Mouse (Mus musculus): ENCODE measurements around the gene Ttyh3. TPM values are rescaled to one million over a fixed set of nuclear protein-coding genes. Genes with fewer than 3 reads are reported as not detected.

The Ttyh3 gene
- 17.0 and 24.3 TPM in 2 replicates for polyA plus RNA-seq (2015; fragmentation: Nextera tagmentation; extraction: Ambion mirVana)

GRCm38 (mm10) chr5:140648519-140649100 lies at the start of gene Ttyh3:
Gene Ttyh3, minus strand, starts transcription at chr5:140649031.
- peak; percentile 45 for ATAC-seq
- H3K36me3 ChIP-seq (ENCODE audit: control insufficient read depth, insufficient read depth, low read length), result no peaks in the 10 kb centered on the region
- H3K4me3 ChIP-seq (ENCODE audit: low read length), result peak within 1 kb of the TSS; percentile 96
- WGBS, result under 1% methylated on average over 56 of the region's 62 CpGs
- H3K27me3 ChIP-seq (replicated peaks; ENCODE audit: control insufficient read depth, insufficient read depth, low read length), result no peaks in the 10 kb centered on the region
- peaks cover 53% of the 10 kb centered on the region for H3K4me1 ChIP-seq (ENCODE audit: control insufficient read depth, insufficient read depth, low read length)
- H3K9ac ChIP-seq (ENCODE audit: low read depth, low read length), result peak within 1 kb of the TSS; percentile 99
- no peaks in the 10 kb centered on the region for H3K9me3 ChIP-seq (ENCODE audit: control insufficient read depth, low read length)
- peak within 1 kb of the TSS; percentile 82 for H3K4me2 ChIP-seq (ENCODE audit: low read depth, low read length)
- peak within 1 kb of the TSS; percentile 85 for H3K27ac ChIP-seq (ENCODE audit: low read length)

- WGBS, result 67% methylated on average over 7 of the region's 7 CpGs
- no peaks in the 10 kb centered on the region for H3K9me3 ChIP-seq (ENCODE audit: control insufficient read depth, low read length)
- H3K27ac ChIP-seq (ENCODE audit: low read length), result peak overlapping the region; percentile 33; the same call in 1 of the 2 replicates
- H3K27me3 ChIP-seq (replicated peaks; ENCODE audit: control insufficient read depth, insufficient read depth, low read length), result no peaks in the 10 kb centered on the region
- no peak overlapping the region for H3K4me3 ChIP-seq (ENCODE audit: low read length)
- H3K9ac ChIP-seq (ENCODE audit: low read depth, low read length), result no peak overlapping the region
- ATAC-seq, result peak; percentile 50
- peaks cover 12% of the 10 kb centered on the region for H3K4me1 ChIP-seq (ENCODE audit: control insufficient read depth, insufficient read depth, low read length)
- H3K36me3 ChIP-seq (ENCODE audit: control insufficient read depth, insufficient read depth, low read length), result peaks cover 8% of the 10 kb centered on the region
- H3K4me2 ChIP-seq (ENCODE audit: low read depth, low read length), result no peak overlapping the region
These were observed 47.2 kb upstream of the Ttyh3 start for GRCm38 (mm10) chr5:140695987-140696386.

- Histone ChIP-seq H3K27me3 (replicated peaks; ENCODE audit: control insufficient read depth, insufficient read depth, low read length) (no peaks in the 10 kb centered on the region), H3K4me1 (ENCODE audit: control insufficient read depth, insufficient read depth, low read length) (no peaks in the 10 kb centered on the region), H3K9ac (ENCODE audit: low read depth, low read length) (no peak overlapping the region), H3K4me3 (ENCODE audit: low read length) (no peak overlapping the region), H3K9me3 (ENCODE audit: control insufficient read depth, low read length) (no peaks in the 10 kb centered on the region), H3K4me2 (ENCODE audit: low read depth, low read length) (no peak overlapping the region), H3K27ac (ENCODE audit: low read length) (no peak overlapping the region), H3K36me3 (ENCODE audit: control insufficient read depth, insufficient read depth, low read length) (0 out of 2 replicates have a peak, but pooled peaks cover 2% of the 10 kb centered on the region)
- ATAC-seq, result no peak
- 63% methylated on average over 3 of the region's 3 CpGs for WGBS
These were observed 39.6 kb upstream of the Ttyh3 start for GRCm38 (mm10) chr5:140688434-140688833.

- no peak overlapping the region for H3K4me2 ChIP-seq (ENCODE audit: low read depth, low read length)
- no peaks in the 10 kb centered on the region for H3K9me3 ChIP-seq (ENCODE audit: control insufficient read depth, low read length)
- no peaks in the 10 kb centered on the region for H3K36me3 ChIP-seq (ENCODE audit: control insufficient read depth, insufficient read depth, low read length)
- no peaks in the 10 kb centered on the region for H3K4me1 ChIP-seq (ENCODE audit: control insufficient read depth, insufficient read depth, low read length)
- no peaks in the 10 kb centered on the region for H3K27me3 ChIP-seq (replicated peaks; ENCODE audit: control insufficient read depth, insufficient read depth, low read length)
- ATAC-seq, result peak; percentile 58; the same call in 1 of the 2 replicates
- 64% methylated on average over 16 of the region's 16 CpGs for WGBS
- H3K27ac ChIP-seq (ENCODE audit: low read length), result no peak overlapping the region
- no peak overlapping the region for H3K4me3 ChIP-seq (ENCODE audit: low read length)
- no peak overlapping the region for H3K9ac ChIP-seq (ENCODE audit: low read depth, low read length)
These were observed 35.7 kb upstream of the Ttyh3 start for GRCm38 (mm10) chr5:140684343-140685148.

GRCm38 (mm10) chr5:140682113-140682512 lies 33.3 kb upstream of the Ttyh3 start:
- Histone ChIP-seq H3K27me3 (replicated peaks; ENCODE audit: control insufficient read depth, insufficient read depth, low read length) (no peaks in the 10 kb centered on the region), H3K9me3 (ENCODE audit: control insufficient read depth, low read length) (no peaks in the 10 kb centered on the region), H3K4me3 (ENCODE audit: low read length) (no peak overlapping the region), H3K27ac (ENCODE audit: low read length) (no peak overlapping the region), H3K4me2 (ENCODE audit: low read depth, low read length) (no peak overlapping the region), H3K4me1 (ENCODE audit: control insufficient read depth, insufficient read depth, low read length) (no peaks in the 10 kb centered on the region), H3K9ac (ENCODE audit: low read depth, low read length) (no peak overlapping the region), H3K36me3 (ENCODE audit: control insufficient read depth, insufficient read depth, low read length) (peaks cover 4% of the 10 kb centered on the region; the same call in 1 of the 2 replicates)
- 95% methylated on average over 6 of the region's 6 CpGs for WGBS
- ATAC-seq, result no peak

GRCm38 (mm10) chr5:140680950-140681349 lies 32.1 kb upstream of the Ttyh3 start:
- Histone ChIP-seq H3K4me1 (ENCODE audit: control insufficient read depth, insufficient read depth, low read length) (no peaks in the 10 kb centered on the region), H3K4me3 (ENCODE audit: low read length) (no peak overlapping the region), H3K9me3 (ENCODE audit: control insufficient read depth, low read length) (no peaks in the 10 kb centered on the region), H3K27ac (ENCODE audit: low read length) (no peak overlapping the region), H3K4me2 (ENCODE audit: low read depth, low read length) (no peak overlapping the region), H3K36me3 (ENCODE audit: control insufficient read depth, insufficient read depth, low read length) (peaks cover 4% of the 10 kb centered on the region; the same call in 1 of the 2 replicates), H3K27me3 (replicated peaks; ENCODE audit: control insufficient read depth, insufficient read depth, low read length) (no peaks in the 10 kb centered on the region), H3K9ac (ENCODE audit: low read depth, low read length) (no peak overlapping the region)
- 92% methylated on average over 1 of the region's 1 CpGs for WGBS
- ATAC-seq, result no peak

- Histone ChIP-seq H3K4me1 (ENCODE audit: control insufficient read depth, insufficient read depth, low read length) (no peaks in the 10 kb centered on the region), H3K4me2 (ENCODE audit: low read depth, low read length) (no peak overlapping the region), H3K9me3 (ENCODE audit: control insufficient read depth, low read length) (no peaks in the 10 kb centered on the region), H3K9ac (ENCODE audit: low read depth, low read length) (no peak overlapping the region), H3K36me3 (ENCODE audit: control insufficient read depth, insufficient read depth, low read length) (peaks cover 4% of the 10 kb centered on the region; the same call in 1 of the 2 replicates), H3K4me3 (ENCODE audit: low read length) (no peak overlapping the region), H3K27ac (ENCODE audit: low read length) (no peak overlapping the region), H3K27me3 (replicated peaks; ENCODE audit: control insufficient read depth, insufficient read depth, low read length) (no peaks in the 10 kb centered on the region)
- no peak for ATAC-seq
- 84% methylated on average over 6 of the region's 6 CpGs for WGBS
These were observed 31.2 kb upstream of the Ttyh3 start for GRCm38 (mm10) chr5:140680051-140680450.

GRCm38 (mm10) chr5:140677137-140677536 lies 28.3 kb upstream of the Ttyh3 start:
- Histone ChIP-seq H3K36me3 (ENCODE audit: control insufficient read depth, insufficient read depth, low read length) (peaks cover 4% of the 10 kb centered on the region; the same call in 1 of the 2 replicates), H3K9me3 (ENCODE audit: control insufficient read depth, low read length) (no peaks in the 10 kb centered on the region), H3K9ac (ENCODE audit: low read depth, low read length) (no peak overlapping the region), H3K4me1 (ENCODE audit: control insufficient read depth, insufficient read depth, low read length) (no peaks in the 10 kb centered on the region), H3K27ac (ENCODE audit: low read length) (no peak overlapping the region), H3K27me3 (replicated peaks; ENCODE audit: control insufficient read depth, insufficient read depth, low read length) (no peaks in the 10 kb centered on the region), H3K4me3 (ENCODE audit: low read length) (no peak overlapping the region), H3K4me2 (ENCODE audit: low read depth, low read length) (no peak overlapping the region)
- ATAC-seq, result no peak
- 90% methylated on average over 6 of the region's 6 CpGs for WGBS

GRCm38 (mm10) chr5:140675640-140676039 lies 26.8 kb upstream of the Ttyh3 start:
- Histone ChIP-seq H3K4me1 (ENCODE audit: control insufficient read depth, insufficient read depth, low read length) (no peaks in the 10 kb centered on the region; the same call in 1 of the 2 replicates), H3K27ac (ENCODE audit: low read length) (no peak overlapping the region), H3K4me2 (ENCODE audit: low read depth, low read length) (no peak overlapping the region), H3K4me3 (ENCODE audit: low read length) (no peak overlapping the region), H3K9me3 (ENCODE audit: control insufficient read depth, low read length) (no peaks in the 10 kb centered on the region), H3K36me3 (ENCODE audit: control insufficient read depth, insufficient read depth, low read length) (peaks cover 4% of the 10 kb centered on the region; the same call in 1 of the 2 replicates), H3K9ac (ENCODE audit: low read depth, low read length) (no peak overlapping the region), H3K27me3 (replicated peaks; ENCODE audit: control insufficient read depth, insufficient read depth, low read length) (no peaks in the 10 kb centered on the region)
- no peak for ATAC-seq
- 88% methylated on average over 11 of the region's 11 CpGs for WGBS
